Mouse (Mus musculus): ENCODE results near the gene Rpusd4.

GRCm38 (mm10) chr9:35318537-35319172 lies 51.0 kb downstream of the Rpusd4 start:
- TF ChIP-seq POLR2A (IDR thresholded peaks at IDR 0.05; ENCODE audit: borderline replicate concordance, insufficient read depth, low read length): no peak
- TF ChIP-seq CTCF (IDR thresholded peaks at IDR 0.05; ENCODE audit: borderline replicate concordance, insufficient read depth, low read depth, low read length): no peak
